Mouse (Mus musculus): ENCODE results near the gene Ermap.

Gene Ermap

DNA sequence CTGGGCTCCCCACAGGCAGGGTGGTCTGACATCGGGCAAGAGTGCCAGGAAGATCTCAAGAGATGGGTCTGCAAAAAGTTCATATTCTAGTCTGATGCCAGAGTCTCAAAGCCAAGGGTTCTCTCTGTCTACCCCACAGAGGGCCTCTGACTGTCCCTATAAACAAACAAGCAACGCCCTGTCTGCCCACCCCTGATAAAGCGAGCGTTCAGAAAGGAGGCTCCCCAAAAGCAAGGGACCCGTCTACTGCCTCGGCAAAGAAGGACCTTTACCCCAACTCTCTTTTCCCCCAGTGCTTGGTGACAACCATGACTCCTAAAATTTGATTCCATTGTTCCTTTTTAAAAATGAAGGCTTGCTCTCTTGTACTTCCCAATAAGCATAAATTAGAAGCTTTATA lies at the start of gene Ermap:
TSS of gene Ermap (minus strand) at position 148 of the 400 bp plus-strand sequence.
- DNase-seq: no peak

DNA sequence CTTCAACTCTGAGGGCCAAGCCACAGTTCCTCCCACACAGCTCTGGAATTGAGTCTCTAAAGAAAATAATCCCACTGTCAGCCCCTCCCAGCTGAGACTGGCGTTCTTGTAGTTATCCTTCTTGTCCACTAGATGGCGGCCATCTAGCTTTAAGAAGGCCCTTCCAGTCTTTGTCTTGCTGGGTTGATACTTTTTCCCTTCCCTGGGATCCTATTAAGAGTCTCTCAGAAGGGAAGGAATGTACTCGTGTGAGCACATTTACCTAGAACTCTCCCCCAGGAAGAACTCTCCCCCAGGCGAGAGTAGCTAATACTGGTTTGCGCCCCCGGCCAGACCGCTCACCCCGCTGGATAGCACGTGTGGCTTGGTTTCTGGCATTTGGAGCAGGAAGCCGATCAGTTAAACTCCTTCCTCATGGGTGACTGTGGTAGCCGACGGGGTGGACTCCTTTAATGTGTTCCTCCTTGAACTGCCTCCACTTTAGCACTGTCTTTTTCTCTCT lies 49.4 kb upstream of the Ermap start:
- DNase-seq: peak; percentile 70

DNA sequence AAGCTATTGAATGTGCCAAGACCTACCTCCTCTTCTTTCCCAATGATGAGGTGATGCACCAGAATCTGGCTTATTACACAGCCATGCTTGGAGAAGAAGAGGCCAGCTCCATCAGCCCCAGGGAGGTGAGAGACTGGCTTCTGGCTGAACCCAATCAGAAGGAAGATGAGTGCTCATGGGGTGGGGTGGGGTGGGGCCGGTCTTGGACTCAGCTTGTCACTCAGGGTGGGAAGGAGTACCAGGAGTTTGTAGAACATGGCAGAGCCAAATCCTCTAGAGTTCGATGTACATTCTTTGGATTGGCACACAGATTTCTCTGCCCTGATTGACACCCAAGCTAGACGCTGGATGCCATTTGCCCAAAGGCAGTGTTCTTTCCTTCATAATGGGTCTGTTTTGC lies 48.9 kb upstream of the Ermap start:
- DNase-seq: no peak

DNA sequence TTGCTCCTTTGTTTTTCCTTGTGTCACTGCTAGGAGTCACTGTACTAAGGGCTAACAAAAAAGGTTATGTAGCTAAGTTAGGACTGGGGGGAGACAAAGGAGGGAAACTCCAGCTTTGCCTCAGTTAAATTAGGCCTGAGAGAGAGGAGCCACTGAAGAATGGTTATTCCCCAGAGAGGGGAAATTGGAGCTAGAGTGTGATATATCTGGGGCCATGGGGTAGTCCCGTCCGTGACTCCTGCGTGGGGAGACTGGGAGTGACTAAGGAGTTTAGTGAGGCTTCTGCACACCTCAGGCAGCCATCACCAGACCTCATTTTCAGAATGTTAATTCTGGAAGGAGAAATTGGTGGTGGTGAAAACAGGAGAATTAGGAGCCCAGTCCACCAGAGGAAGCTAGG lies 44.5 kb upstream of the Ermap start:
- DNase-seq: no peak

DNA sequence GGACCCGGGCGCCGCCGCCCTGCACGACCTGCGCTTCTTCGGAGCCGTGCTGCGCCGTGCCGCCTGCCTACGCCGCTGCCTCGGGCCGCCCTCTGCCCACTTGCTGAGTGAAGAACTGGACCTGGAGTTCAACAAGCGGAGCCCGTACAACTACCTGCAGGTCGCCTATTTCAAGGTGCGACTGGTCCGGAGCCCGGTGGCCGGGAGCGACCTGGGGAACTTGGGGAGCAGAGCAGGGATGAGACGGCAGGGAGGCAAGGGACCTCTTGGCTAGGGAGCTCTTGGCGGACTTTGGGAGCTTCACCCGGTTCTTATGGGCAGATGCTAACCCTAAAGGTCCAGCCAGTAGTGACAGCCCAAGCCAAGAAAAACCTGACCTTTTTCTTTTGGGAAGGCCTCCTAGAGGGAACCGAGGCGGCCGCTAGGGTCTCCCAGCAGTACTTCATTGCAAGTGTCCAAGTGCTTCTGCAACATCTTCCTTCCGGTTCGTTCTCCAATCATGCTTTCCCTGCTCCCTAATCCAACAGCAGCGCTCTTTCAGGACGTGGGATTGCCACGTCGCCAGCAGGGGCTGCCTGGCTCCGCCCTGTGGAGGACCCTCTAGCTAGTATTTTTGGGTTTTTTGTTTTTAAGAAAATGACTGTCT lies 43.6 kb upstream of the Ermap start:
- DNase-seq: peak; percentile 62

DNA sequence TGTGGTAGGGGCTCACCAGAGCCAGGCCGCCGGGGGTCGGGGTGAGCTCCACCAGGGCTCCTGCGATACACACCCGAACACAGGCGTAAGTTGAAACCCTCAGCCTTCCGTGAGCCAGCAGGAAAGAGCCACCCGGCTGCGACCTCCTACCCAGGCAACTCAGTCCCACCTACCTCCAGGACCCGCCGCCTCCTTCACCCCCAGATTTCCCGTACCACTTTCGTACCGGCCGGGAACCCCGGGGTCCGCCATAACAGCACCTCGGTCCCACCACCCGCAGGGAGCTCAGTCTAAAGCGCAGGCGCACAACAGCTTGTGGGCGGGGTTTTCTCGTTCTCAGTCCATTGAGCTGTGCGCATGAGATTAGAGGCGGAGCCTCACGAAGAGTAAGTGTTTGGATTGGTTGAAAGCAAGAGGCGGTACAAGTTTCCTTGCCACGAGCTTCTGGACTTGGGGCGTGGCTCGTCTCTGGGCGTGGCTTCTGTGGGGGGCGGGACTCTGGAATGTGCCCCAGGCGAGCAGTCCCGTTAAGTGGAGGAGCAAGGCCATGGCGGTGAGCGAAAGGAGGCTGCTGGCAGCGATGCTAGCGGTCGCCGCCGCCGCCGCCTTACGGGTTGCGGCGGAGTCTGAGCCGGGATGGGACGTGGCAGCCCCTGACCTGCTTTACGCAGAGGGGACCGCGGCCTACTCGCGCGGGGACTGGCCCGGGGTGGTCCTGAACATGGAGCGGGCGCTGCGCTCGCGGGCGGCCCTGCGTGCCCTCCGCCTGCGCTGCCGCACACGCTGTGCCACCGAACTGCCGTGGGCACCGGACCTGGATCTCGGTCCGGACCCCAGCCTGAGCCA lies 42.8 kb upstream of the Ermap start, which contains the start of the genes AU022252 and P3h1:
TSS of gene AU022252 (minus strand) at position 303 of the 846 bp plus-strand sequence.
TSS of gene P3h1 (plus strand) at position 506 of the 846 bp plus-strand sequence.
- DNase-seq: peak; percentile 100

DNA sequence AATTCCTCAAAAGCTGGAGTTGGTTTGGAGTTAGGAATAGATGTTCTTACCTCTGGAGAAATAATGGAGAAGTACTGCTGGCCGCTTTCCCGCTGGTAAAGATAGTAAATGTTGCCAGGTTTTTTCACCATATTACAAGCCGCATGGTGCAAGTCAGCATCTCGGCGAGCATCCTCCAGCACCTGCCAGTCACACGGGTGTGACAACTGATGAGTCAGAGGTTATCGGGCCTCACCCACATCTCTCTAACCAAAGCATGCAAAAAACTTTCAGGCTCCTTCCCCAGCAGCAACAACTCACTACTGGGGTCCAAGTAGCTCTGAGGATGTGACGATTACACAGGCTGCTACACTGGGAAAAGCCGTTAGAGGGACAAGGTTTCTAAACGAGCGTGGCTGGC lies 36.9 kb upstream of the Ermap start:
- DNase-seq: no peak

DNA sequence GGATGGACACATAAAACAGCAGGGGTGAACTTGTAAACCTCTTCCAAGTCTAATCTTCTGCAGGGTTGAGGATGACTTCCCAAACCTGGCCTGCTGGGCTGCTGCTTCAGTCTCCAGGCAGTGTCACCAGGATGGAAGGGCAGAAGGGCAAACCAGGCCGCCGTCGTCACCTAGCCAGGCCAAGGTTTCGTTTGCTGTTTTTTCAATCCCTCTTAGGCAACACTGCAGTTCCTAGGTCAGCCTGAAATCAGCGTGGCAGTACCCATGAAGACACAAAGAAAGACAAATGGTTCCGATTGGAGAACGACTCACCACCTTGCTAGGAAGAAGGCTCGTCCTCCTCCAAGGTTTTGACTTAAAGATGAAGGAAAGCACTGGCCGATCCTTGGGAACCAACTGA lies 35.9 kb upstream of the Ermap start:
- DNase-seq: no peak

DNA sequence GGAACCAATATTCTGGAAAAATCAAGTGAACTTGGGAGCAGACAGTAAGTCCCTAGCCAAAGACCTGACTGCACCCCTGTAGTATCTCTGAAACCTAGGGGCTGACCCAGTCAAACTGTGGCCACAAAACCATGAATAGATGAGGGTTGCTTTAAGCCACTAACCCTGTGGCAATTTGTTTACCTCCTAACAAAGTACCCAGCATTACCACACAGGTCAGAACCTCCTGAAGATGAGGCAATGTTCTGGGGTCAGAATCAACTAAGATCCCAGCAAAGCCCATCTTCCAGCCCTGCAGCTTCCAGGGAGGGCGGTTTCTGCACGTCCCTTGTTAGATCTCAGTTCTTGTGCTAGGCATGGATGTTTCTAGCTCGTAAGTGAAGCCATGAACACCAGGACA lies 34.7 kb upstream of the Ermap start:
- no peak for DNase-seq

DNA sequence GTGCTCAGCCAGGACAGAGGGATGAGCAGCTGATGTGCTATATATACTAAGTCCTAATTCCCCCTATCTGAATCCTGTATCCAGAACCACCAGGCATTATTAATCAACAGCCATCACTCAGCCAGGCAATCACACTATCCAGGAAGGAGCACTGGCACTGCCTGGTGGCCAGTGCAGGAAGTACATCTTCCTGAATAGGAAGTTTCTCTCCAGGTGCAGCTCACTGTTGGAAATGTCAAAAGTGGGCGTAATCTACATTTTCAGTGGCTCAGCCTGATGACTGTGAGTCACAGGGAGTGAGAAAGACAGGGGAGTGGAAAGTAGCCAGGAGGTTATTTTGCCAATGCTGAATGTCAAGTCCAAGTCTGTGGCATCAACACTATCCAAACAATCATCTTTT lies 33.9 kb upstream of the Ermap start:
- peak; percentile 33 for DNase-seq

DNA sequence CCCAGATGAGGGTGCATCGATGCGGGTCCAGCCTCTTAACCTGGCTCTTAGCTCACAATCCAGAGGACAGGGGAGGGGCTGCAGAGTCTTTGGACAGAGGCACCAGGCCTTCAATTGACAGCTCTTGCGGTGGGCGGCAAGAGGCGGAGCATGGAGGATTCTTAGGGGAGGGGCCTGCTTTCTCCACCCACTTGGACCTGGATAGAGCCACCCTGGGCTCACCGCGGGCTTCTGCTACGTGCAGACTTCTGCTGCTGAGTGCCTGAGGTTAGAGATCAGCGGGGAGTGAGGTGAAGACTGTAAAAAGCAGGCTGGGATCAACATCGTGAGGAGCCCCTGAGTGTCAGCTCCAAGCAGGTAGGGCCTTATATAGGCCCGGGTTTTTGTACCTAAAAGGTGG lies 28.4 kb upstream of the Ermap start, which contains the start of gene Tmem269:
TSS of gene Tmem269 (minus strand) at position 49 of the 400 bp plus-strand sequence.
- no peak for DNase-seq

DNA sequence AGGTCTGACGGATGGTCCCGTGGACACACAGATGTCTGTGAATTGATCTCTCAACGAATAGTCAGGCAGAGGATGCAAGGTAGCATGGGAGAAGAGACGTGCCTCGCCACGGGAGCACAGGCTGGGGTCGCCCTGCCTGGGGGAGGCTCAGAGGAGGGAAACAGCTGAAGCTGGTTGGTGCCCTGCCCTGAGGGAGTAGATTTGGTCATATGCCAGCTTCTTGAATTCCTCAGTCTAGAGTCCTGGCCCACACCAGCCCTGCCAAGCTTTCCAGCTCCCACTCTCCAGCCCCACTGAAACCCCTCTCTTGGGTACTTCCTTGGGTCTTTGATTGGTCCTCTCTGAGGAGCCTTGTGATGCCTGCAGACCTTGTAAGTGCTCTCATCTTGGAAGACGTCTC lies 26.9 kb upstream of the Ermap start:
- DNase-seq: no peak

DNA sequence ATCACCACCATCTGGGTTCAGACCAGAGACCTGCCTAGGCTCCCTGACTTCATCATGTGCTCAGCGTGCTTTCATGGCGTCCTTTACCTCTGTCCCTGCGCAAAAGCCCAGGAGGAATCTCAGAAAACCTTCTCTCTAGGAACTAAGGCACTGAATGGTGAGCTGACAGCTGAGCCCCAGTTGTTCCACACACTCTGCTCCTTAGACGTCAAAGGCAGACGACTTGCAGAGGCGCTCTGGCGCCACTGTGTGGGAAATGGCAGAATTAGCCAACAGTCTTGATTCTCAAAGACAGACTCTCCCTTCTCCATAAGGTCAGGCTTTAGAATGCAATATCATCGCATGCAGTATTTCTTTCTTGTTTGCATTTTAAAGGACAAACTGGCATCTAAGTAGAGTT lies 14.9 kb upstream of the Ermap start:
- peak; percentile 75 for DNase-seq

DNA sequence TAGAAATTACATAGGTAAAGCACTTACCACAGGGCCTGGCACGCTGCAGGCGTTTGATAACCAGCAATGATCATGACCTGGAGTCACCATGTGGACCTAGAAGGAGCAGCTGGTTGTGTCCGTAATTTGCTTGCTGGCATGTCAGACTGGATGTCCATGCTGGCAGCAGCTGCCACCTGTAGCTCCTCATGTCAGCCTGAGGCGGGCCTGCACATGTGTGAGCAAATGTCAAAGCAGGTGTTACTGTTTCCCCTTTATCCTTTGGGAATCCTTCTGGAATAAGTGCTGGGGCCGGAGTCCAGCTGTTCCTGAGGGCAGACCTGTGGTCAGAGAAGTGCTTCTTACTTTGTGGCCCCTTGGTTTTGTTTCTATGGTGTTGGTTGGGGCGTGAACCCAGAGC lies 8.3 kb upstream of the Ermap start:
- DNase-seq: no peak

DNA sequence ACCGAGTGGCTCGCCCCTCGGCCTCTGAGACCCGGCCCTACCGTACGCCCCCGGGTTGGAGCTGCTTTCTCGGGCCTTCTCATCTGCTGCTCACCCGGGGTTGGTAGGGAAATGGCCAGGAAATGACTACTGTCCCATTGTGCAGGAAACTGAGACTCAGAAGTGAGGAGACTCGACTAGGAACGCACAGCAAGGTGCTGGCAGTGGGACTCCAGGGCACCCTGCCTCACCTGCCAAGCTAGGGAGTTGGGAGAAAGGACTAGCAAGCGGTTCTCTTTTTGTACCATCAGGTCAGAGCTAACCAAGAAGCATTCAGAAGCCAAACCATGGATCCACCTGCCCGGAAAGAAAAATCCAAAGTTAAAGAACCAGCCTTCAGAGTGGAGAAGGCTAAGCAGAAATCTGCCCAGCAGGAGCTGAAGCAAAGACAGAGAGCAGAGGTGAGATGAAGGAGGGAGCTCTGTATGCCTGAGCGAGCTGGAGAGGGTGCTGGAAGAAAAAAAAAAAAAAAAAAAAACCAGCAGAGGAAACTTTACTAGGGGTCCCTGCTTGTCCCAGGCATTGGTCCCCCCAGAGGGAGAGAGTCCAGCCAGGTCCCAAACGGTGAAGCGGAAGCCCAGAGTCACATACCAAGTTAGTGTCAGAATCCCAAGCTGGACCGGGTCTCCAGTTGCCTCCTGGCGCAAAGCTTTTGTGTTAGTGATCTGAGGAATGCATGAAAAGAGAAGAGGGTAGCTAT lies 5.9 kb upstream of the Ermap start:
- DNase-seq: no peak

DNA sequence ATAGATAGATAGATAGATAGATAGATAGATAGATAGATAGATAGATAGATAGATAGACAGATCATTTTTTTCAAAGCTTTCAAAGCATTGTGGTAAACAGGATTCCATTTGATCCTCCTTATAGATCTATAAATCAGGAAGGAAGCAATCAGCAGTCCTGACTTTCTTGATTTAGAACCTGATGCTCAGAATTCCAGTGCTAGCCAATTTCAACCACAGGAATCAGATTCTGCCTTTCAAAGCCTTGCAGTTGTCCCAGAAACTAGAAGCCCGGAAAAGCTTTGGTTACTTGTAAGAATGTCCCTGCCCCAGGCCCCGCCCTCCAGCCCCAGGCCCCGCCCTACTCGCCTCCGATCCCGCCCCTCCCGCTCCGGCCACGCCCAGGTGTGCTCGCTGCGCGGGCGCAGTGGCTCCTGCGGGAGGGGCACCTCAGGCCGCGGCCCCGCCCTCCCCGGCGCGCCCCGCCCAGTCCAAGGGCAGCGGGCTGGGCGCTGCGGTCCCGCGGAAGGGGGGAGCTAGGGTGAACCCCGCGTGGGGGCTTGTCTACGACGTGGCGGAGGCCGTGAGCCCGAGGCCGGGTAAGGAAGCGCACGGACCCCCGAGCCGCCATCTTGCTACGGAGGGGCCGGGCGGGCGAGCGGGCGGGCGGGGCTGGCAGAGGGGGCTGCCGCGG lies 5.2 kb upstream of the Ermap start, which contains the start of gene Svbp:
TSS of gene Svbp (plus strand) at position 398 of the 673 bp plus-strand sequence.
- DNase-seq: peak; percentile 87

DNA sequence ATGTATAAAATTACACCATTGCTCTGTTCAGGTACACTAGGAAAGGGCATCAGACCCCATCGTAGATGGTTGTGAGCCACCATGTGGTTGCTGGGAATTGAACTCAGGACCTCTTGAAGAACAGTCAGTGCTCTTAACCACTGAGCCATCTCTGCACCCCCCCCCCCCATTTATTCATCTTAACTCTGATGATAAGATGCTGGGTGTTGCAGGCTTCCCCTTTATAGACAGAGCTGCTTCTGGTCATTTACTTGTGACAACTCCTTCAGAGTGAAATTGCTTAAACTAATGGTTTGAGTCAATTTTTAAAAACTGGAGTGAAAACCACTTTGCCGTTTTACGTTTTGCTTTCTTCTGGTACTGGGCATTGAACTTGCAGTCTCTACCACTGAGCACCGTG lies 2.9 kb upstream of the Ermap start:
- DNase-seq: no peak

DNA sequence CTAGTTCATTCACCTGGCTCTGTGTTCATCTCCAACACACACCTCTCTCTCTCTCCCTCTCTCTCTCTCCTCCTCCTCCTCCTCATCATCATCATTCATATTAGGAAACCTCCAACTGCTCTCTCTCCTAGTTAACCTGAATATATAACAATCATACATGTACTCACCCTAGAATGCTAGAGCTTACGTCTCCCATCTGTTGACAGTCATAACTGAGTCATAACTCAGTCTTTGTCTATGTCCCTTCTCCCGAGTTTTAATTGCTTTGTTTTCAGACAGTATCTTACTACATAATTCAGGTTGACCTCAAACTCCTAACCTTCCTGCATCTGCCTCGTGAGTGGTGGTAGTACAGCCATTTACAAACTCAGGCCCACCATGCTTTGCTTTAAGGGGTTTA lies 1.5 kb upstream of the Ermap start:
- no peak for DNase-seq

DNA sequence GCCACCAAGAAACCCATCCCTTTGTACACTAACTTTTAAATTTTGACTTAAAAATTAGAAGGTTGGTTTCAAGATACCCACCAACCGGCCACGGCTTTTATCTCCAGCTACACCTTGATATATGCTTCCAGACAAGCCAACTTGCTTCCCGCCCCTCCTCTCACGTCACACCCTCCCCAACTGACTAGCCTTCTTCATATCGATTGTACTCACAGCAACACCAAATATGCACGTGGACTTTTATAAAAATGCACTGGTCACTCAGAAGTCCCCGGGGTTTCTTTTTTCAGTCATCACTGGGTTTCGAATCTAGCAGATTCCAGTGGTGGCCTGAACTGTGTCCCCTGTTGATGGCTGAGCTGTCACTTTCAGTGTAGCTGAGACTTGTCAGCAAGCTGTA lies 807 bp upstream of the Ermap start:
- no peak for DNase-seq

DNA sequence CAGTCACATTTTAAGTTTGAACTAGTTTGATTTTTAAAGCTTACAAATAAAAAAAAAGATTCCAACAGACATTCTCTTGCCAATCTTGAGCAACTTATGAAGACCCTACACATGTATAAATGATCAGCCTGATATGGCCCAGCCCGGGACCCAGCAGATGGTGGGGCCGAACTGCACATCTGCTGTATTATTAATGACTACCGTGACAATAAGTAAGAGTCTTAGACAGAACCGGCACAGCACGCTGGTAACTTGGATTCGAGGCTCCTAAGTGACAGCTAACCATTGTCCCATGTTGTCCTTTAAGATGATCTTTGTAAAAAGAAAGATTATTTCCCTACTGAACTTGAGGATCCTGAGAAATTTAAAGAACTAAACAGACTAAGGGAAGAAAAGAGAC lies 419 bp downstream of the Ermap start:
- no peak for DNase-seq

DNA sequence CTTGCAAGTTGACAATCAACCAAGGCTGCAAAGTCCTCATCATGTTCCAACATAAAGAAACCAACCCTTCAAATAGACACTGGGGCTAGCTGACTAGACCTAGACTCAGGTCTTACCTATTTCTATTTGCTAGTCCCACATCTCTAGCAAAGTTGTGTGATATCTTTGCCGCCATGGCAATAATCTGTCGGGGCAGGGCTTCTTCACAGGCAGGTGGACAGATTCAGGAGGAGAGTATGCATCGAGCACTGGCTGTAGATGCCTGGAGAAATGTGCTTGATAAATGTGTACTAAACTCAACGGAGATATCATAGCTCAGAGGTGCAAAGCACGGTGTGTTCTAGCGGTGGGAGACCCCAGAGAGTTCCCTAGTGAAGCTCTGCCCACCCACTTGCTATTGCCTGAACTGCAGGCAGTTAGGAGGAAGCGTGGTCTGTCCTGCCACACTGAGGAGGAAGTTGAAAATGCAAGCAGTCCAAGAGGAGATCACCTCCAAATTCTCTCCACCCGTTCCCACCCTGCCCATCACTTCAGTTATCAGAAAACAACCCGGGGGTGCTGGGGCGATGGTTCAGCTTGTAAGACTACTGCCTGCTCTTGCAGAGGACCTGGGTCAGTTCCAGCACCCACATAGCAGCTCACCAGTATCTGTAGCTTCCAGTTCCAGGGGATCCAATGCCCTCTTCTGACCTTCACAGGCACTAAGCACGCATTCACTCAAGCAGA lies 1.6 kb downstream of the Ermap start:
- DNase-seq: no peak

DNA sequence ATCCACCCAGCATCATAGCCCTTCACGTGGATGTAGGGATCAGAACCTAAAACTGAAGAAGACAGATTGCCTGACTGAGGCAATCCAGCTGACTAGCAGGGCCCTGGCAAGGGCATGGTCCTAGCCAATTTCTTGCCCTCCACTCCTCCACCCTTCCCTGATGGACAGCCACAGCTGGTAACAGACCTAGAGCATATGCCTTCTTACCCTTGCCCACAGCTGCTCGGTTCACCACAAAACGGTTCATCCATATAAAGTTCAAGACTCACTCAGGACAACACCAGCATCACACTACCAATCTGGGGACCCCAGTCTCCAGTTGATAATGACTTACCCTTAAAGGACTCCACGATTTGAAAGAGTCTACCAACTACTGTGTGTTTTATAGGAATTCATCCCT lies 4.0 kb downstream of the Ermap start:
- DNase-seq: no peak

Data from lung, postnatal 10 days (tissue).